Mouse (Mus musculus) ovary, adult 18-20 months (tissue): ENCODE results near the gene Ppp2r5c.

Source experiments
- DNase-seq: peaks from one replicate; pipeline ENCODE4 v3.0.0; 2022; ENCODE audit warnings: low spot score, mixed read lengths

The Ppp2r5c gene

DNA sequence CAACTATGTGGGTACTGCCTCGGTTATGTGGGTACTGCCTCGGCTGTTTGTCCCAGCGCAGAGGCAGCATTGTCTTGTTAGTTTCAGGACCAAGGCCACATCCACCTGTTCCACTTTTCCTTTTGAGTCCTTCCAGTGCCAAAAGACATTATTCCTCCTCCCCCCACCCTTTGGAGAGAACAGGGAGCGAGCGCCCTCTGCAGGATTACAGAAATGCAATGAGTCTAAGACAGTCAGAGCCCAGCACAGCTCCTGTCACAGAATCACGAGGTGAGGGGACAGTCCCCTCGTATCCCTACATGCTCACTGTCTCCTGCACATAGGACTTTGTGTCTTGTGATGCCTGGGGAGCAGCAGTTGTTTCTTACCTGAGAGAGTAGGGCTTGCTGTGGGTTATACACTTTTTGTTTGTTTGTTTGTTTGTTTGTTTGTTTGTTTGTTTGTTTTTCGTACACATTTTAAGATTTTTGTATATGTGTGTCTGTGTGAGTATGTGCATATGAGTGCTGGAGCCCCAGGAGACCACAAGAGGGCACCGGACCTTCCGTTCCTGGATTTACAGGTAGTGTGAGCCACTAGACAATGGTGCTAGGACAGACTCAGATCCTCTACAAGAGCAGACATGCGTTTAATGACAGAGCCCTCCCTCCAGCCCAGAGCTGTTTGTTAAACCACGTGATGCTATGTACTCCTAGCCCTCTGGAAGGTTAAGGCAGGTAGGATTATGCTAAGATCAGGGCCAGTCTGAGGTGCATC lies 43.2 kb downstream of the Ppp2r5c start:
- DNase-seq: no peak

DNA sequence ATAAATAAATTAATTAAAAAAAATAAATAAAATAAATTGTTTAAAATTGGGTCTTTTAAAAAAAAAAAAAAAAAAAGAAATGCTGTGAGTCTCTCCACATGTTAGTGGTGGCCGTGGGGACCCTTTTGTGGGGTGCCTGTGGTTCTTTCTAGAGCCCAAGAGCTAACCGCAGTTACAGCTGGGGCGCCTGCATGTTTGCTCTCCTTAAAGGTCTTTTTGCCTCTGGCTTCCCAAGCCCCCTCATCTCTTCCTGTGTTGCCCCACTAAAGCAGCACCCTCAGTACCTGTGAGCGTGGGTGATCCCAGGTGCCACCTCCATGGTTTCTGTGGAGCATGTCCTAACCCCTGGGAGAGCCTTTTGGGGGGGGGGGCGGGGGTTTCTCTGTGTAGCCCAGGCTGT lies 45.5 kb downstream of the Ppp2r5c start:
- DNase-seq: no peak

DNA sequence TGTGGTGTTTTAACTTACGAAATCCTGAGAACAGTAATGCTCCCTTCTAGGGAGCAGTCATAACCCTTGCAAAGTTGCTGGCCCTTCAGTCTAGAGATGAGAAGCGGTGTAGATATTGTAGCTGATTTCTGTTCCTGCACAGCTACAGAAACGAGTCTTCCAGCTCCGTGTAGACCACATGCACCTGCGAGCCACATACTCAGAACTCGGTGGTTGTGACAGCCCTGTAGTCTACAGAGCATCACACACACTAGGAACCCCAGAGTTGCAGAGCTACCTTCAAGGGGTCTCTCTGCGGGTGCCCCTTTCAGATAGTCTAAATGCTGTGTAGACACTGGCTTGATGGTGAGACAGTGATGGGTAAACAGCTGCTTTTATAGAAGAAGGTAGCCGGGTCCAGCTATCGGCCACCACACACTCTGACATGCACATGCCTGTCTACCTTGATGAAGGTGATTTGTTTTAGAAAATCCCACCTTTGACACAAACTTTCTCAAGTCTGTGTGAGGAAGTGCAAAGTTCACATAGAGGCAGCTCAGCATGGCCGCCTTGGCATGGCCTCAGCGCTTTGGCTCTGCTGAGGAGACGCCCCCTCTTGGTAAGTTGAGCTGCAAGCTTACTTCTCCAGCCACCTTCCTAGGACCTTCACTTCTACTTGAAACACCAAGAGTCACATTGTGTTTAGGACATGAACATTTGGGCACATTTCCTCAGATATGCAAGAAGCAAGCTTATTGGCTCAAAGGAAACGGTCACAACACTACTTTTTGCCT lies 46.9 kb downstream of the Ppp2r5c start:
- DNase-seq: no peak

DNA sequence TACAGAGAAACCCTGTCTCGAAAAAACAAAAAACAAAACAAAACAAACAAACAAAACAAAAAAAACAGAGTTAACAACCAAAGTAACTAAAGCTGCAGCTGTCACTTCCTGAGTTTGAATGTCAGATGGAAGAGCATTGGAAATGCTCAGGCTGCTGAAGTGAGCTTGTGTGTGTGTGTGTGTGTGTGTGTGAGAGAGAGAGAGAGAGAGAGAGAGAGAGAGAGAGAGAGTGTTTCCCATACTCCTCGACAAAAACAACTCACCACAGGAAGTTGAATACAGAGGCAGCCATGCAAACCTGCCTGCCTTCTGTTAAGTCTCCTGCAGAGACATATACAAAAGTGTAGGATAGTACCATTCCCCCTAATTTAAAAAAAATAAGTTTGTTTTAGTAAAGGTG lies 47.9 kb downstream of the Ppp2r5c start:
- DNase-seq: no peak

DNA sequence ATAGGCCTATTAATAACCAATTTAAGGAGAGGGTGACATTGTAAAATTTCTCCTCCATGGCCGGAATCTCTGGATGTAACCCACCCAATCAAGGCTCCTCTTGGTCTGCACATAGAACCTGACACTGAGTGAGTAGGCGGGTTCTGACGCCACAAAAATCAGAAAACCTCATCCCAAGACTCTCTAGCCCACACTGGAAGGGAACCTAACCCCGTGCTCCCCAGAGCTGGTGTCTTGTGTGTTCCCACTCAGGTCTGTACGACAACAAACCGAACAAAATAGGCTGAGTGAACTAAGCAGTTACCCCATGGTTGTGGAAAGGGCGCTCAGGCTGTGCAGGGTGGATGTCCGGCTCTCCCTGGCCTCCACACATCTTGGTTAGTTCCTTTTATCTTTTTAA lies 48.3 kb downstream of the Ppp2r5c start:
- no peak for DNase-seq

DNA sequence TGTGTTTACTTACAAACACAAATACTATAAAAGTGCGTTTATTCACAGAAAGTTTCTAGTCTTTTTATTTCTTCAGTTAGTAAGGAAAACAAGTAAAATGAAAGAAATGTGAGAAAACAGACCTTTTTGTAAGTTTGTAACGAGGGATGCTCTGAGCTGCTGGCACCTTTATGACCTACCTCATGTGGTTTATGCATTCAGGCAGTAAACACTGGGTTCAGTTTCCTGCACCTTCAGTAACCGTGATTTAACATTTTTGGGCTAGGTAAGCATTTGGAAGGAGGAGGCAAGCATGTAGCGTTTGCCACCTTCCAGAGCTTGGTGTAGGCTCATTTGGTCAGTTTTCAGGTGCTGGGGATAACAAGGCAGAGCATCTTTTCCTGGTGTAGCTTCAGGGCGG lies 49.1 kb downstream of the Ppp2r5c start:
- no peak for DNase-seq

DNA sequence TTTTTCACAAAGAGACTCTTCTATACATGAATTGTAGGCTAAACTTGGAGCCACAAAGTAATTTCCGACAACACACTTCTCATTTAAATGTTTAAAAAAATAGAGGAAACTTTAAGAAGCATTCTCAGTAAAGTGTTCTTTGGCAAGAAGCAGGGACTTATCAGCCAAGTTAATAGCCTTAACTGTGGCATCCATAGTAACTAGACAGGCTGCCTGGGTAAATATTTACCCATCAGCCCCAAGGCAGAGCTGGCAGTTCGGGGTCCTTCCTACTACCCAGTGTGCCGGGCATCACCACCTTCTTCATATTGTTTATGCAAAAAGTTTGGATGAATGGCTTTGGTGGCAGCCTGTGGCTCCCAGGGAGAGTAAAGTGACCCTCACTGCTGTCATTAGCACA lies 50.1 kb downstream of the Ppp2r5c start:
- no peak for DNase-seq

DNA sequence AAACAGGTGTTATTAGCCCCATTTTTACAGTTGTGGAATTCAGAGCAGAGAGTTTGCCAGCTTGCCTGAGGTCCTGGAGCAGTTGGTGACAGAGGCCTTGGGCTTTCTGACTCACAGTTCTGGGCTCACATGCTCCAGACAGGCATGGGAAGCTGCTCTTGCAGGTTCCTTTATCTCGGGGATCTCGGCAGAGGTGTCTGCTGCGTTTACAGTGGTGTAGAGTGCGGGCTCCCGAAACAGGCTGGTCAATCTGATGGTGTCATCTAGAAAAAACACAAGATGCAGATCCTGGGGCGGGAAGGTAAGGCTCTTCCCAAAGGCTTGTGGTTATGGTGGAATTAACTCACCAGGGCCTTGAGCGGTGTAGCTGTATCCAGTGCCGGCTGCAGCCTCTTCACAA lies 50.6 kb downstream of the Ppp2r5c start:
- no peak for DNase-seq

DNA sequence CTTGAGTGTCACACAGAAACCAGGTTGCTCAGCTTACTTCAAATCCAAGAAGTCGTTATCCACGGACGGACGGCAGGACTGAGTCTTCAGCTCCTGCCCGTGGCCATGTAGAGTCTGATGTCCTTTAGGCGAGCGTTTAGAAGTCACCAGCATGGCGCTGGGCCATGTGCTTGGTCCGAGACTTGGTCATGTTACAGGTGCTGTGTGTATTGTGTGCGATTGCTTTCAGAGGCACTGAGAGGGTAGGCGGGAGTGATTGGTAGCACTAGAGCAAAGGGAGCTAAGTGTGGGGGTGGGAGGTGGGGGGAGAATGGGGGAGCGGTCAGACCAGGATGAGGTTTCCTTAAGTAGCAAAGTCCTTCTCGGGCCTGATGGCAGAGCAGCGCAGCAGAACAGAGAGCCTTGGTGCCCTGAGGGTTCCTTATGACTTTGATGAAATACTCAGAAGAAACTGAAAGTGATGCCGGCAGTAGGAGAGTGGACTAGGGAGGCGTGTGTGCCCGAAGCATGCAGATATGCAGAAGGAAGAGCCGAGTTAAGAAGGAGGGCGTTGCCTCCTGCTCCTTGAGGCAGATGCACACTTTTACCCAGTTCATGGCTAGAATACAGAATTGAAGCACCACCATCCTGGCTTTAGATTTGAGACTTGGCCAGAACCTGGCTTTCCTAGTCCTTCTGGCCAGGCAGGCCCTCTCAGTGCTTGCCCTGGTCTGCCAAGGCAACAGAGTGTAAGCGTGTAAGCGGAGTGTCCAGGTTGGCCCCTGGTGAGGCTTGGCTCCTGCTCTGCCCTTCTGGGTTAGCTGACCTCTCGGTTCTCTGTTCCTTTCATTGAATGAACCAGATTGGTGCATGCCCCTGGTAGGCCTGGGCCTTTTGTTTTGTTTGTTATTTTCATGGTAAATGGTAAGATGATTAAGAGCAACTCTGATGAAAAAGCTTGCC lies 51.6 kb downstream of the Ppp2r5c start:
- DNase-seq: no peak

DNA sequence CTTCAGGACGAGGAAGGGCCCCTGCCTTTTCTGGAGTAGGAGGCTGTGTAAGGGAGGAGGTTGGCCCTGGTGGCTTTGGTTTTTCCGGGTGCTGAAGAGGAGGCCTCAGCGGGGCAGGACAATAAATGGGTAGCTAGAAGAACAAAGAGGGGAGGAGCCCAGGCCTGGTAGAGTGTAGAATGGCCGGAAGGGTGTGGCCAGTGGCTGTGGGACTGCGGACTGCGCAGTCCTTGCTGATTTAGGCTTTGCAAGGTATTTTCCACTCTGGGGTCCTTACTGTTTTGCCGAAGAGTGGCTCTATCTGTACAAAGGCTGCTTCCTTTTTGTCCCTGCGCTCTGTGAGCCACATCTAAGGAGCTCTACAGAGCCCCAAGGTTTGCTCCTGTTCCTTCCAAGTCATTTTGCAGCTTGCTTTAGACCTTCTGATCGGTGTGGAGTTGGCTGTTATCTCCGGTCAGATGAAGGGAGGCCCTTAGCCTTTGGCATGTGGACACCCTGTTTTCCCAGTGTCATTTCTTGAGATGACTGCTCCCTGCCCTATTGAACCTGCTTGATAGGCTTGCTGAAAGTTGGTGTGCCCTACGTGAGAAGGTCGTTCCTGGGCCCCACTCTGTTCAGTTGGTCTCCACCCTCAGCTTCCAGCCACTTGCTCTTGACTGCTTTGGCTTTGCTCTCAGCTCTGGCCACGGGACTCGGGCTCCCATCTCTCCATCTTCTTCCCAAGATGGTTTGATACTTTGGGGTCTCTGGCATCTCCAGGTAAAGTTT lies 52.5 kb downstream of the Ppp2r5c start:
- no peak for DNase-seq

DNA sequence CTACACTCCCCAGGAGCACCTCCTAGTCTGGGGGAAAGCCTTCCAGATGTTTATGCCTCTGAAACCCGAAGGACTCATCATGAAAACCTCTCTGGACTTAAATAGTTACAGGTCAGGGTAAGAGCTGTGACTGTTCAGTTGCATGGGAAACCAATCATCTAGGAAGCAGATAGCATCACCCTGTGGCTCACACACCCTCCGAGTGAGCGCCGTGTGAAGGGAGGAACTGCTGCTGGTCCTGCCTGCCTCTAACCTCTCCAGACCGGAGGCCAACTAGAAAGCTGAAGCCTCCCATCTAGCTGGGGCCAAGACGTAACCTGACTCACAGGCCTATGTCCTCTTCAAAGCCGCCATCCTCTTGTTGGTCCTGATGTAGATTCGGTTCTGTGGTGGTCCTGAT lies 53.2 kb downstream of the Ppp2r5c start:
- DNase-seq: no peak

DNA sequence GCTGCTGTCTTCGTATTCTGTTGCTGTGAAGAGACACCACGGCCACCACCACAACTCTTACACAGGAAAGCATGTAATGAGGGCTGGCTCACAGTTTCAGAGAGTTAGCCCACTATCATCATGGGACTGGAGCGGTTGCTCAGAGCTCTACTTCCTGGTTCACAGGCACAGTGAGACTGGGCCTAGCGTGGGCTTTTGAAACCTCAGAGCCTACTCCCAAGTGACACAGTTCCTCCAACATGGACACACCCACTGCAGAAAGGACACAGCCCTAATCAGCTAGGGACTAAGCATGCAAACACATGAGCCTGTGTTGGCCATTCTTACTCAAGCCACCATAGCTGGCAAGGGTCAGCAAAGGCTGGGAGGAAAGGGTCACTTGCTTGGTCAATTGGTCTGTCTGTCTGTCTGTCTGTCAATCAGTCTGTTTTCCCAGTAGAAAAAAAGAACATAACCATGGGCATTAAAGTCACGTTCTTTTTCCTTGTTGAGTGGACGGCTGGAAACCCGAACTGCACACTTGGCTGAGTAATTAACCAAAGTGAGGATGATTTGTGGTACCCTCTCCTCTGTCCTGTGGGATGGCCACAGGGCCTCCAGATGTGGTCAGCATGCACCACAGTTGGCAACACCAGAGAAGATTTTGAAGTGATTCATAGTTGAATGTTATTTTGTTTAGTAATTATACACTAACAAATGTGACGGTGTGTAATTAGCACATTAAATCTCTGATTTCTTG lies 56.7 kb downstream of the Ppp2r5c start:
- no peak for DNase-seq

DNA sequence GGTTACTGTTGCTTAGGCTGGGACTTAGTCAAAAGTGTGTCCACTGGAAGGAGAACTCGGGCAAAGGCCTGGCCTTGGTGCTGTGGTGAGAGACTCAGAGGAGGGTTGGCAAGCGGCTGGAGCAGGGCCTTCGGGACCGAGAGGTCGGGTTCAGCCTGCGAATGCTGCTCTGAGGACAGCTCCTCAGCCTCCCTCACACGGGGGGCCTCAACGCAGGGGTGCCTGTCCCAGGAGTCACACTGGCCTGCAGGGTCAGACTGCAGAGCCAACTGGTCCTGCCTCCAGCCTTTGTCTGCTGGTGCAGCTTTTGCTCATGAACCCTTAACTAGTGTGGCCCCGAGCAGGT lies 57.2 kb downstream of the Ppp2r5c start:
- DNase-seq: no peak

DNA sequence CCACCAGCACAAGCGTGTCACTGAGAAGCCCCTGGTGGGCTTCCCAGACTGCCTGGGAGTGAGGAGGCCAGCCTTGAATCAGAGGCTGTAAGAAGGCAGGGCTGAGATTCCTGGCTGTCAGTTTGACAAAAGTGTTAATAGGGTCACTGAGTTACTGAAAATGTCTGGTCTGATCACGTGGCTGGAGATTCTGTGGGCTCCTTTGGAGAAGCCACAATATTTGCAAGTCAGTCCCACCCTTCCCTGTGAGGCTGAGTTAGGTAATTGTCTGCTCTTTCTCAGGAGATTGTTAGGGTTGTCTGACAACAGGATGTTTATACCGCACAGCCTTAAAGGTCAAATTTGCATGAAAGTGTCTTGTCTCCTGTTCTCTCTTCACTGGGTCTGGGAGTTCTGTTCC lies 57.9 kb downstream of the Ppp2r5c start:
- no peak for DNase-seq

DNA sequence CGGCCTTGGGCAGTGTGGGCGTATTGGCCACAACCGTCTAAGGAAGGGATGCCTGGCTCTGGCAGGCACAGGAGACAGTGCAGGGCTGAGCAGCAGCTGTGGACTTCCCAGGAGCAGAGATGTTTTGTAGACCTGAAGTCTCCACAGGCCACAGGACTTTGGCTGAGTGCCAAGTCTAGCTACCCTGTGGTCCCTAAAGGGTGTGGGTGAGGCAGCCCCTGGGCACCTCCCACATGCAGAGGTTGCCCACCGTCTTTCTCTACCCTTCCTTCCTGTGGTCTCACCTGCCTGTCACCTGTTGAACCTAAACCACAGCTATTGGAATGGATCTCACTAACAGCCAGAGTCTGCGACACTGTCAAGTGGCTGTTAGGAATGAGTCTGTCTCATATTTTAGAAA lies 59.1 kb downstream of the Ppp2r5c start:
- no peak for DNase-seq

DNA sequence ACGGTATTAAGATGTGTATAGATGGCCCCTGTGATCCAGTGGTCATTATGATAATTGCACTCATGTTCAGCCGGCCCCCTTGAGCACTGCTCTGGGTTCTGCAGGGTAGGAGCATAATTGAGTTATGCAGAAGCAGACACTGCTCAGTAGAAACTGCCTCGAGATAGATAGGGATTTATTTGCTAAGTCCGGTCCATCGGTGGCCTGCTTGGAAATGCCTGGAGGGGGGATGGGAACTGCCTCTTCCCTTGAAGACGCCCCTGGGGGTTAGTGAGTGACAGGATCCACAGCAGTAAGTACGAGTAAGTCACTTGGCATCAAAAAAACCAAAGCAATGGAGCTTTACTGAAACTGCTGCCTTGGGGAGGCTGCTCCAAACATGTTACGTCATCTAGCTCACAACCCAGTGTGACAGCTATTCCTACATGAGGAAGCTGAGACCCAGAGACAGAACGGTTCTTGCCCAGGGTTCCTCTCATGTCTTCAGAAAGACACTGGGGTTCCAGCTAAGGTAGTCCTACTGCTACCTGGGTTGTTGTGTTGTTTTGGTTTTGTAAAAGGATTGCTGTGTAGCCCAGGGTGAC lies 60.9 kb downstream of the Ppp2r5c start:
- no peak for DNase-seq

DNA sequence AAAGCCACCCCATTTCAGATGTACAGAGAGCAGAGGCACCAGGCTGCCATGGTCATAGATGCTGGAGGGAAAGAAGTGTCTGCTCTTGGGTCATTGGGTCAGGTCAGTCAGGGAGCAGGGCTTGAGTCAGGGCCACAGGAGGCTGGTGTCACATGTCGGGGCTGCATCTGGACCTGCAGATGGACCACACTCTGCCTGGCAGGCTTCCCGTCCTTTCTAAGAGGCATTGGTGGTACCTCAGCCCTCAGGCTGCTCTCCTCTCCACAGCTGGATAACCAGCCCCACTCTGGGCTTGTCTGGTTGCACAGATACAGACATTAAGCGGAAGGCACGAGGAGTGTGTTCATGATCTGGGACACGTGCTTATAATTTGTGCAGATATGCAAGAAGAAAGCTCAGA lies 61.8 kb downstream of the Ppp2r5c start:
- DNase-seq: no peak

DNA sequence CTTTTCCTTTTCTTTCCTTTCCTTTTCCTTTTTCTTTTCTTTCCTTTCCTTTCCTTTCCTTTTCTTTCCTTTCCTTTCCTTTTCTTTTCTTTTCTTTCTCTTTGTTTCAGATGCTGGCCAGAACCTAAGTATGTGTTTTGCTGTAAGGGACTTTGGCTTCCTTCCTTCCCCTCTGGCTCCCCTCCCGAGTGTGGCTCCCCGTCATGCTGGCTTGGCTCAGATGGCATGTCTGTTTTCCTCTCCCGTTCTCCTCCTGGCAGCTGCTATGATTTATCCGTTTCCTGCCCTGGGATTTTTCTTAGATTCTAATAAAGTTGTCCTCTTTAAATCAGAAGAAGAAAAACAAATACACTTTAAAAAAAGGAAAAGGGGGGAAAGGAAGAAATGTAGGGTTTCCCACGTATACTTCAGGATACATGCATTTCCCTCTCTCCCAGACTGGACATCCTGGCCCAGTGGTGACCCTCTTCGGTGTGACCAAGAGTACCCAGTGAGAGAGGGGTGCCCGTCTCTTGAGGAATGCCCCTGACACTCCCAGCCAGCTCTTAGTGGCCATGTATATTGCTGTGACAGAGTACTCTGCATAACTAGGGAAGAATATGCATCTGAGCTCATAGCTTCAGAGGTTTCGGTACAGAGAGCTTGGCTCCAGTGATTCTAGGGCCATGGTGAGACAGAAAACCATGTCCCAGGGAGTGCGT lies 63.4 kb downstream of the Ppp2r5c start:
- no peak for DNase-seq

DNA sequence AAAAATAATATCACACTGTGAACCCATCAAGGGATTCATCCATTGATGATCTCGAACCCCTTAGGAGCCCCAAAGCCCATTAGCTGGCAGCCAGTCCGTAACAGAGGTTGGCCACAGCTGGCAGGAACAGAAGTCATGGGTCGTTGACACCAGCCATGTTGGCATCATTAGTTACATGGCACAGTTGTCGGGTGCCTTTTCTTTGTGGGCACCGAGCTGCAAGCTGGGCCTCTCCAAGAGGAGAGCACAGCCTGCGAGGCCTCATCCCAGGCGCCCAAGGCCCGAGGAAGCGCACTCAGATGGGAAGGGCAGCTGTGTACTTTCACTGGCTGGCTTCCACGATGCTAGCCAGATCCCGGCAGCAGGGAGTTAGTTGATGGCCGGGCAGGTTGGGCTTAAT lies 64.3 kb downstream of the Ppp2r5c start:
- no peak for DNase-seq

DNA sequence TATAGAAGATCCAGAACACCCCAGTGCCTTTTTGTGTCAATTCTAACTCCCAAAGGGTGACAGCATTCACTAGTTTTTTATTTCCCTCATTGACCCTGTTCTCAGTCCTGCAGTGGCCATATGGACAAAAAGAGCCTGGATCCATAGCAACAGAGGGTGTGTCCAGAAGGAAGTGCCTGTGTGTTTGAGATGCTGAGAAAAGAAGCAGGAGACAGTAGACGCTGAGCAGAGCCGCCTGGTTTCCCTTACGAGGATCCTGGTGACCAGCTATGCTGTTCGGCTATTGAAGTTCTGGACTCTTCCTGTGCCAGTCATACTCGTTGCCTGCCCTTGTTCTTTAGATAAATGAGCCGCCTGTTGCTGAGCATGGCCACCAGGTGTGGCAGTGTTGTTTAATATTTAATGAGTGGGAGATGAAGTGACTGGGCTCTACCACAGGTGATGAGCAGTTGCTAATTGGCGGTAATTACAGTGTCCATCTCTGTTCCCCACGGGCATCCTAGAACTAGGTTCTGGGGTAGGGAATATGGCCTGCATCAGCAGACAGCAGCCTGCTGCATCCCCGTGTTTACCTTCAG lies 65.0 kb downstream of the Ppp2r5c start:
- no peak for DNase-seq
